Mouse (Mus musculus): Measurements from ENCODE around the gene Sgpl1. TPM values are rescaled to one million over a fixed set of nuclear protein-coding genes. Genes with fewer than 3 reads are reported as not detected.

Sgpl1 gene
- polyA plus RNA-seq, 1 experiment, result 13.1 TPM

DNA sequence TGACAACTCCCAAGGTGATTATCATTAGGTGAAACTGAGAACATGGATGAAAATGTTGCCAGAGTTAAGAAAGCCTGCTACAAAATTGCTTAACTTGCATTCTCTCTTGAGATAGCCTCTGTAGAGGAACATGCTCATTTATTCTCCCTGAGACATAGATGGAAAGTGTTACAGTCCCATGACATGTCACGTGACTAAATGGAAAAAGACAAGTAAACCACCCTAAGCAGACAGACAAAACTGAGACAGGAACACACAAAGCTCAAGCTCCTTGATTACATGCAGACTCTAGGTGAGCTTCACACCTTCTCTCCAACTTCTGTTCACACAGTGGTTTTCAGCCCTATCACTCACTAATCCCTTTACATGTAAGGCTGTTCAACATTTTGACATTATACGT, 4.2 kb downstream of the Sgpl1 start:
- Histone ChIP-seq H3K36me3 (ENCODE audit: control insufficient read depth, insufficient read depth, low read length) (no peaks in the 10 kb centered on the region), H3K4me1 (ENCODE audit: control insufficient read depth, insufficient read depth, low read length) (peaks cover 11% of the 10 kb centered on the region), H3K27ac (ENCODE audit: control insufficient read depth, insufficient read depth, low read depth, low read length) (no peak overlapping the region), H3K27me3 (ENCODE audit: control insufficient read depth, insufficient read depth, low read length) (peaks cover 7% of the 10 kb centered on the region; the same call in 1 of the 2 replicates), H3K4me3 (ENCODE audit: control insufficient read depth, low read depth, low read length) (no peak overlapping the region)
- no peak for TF ChIP-seq CTCF (IDR thresholded peaks at IDR 0.05; ENCODE audit: control insufficient read depth, insufficient read depth, insufficient replicate concordance, low read depth, low read length)
- TF ChIP-seq POLR2A (IDR thresholded peaks at IDR 0.05; ENCODE audit: control insufficient read depth, low read depth, low read length), result no peak

GRCm38 (mm10) chr10:61137567-61137966, 9.9 kb downstream of the Sgpl1 start:
- TF ChIP-seq POLR2A (IDR thresholded peaks at IDR 0.05; ENCODE audit: control insufficient read depth, low read depth, low read length) (no peak), CTCF (IDR thresholded peaks at IDR 0.05; ENCODE audit: control insufficient read depth, insufficient read depth, insufficient replicate concordance, low read depth, low read length) (no peak)
- no peaks in the 10 kb centered on the region for H3K36me3 ChIP-seq (ENCODE audit: control insufficient read depth, insufficient read depth, low read length)
- H3K4me1 ChIP-seq (ENCODE audit: control insufficient read depth, insufficient read depth, low read length), result no peaks in the 10 kb centered on the region
- no peaks in the 10 kb centered on the region for H3K27me3 ChIP-seq (ENCODE audit: control insufficient read depth, insufficient read depth, low read length)
- no peak overlapping the region for H3K27ac ChIP-seq (ENCODE audit: control insufficient read depth, insufficient read depth, low read depth, low read length)
- no peak overlapping the region for H3K4me3 ChIP-seq (ENCODE audit: control insufficient read depth, low read depth, low read length)

DNA sequence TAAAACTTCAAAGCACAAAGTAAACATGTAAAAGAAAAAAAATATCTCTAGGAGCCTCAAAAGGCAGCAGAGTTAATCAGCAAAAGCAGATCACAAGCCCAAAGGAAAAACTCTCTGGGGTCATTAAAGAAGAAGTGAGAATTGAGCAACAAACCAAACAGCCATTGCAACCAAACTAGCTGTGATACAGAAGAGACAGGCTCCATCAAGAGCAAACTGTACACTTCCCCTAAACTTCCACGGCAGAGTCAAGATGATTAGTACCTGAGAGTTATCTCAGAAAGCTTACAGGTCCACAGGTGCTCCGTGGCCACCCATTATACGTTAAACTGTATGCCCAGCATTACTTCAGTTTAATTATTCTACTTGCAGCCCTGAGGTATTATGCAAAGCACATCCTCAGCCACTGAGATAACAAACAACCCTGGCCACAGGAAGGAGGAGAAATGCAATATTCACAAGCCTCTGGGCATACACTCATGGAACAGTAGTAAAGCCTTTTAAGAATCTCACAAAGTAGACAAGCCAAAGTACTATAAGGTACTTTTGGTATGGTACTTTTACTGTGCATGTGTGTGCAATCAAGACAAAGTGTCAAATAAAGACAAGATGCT, 12.2 kb downstream of the Sgpl1 start:
- Histone ChIP-seq H3K36me3 (ENCODE audit: control insufficient read depth, insufficient read depth, low read length) (no peaks in the 10 kb centered on the region), H3K27me3 (ENCODE audit: control insufficient read depth, insufficient read depth, low read length) (no peaks in the 10 kb centered on the region), H3K4me1 (ENCODE audit: control insufficient read depth, insufficient read depth, low read length) (no peaks in the 10 kb centered on the region), H3K27ac (ENCODE audit: control insufficient read depth, insufficient read depth, low read depth, low read length) (no peak overlapping the region), H3K4me3 (ENCODE audit: control insufficient read depth, low read depth, low read length) (no peak overlapping the region)
- TF ChIP-seq POLR2A (IDR thresholded peaks at IDR 0.05; ENCODE audit: control insufficient read depth, low read depth, low read length) (no peak), CTCF (IDR thresholded peaks at IDR 0.05; ENCODE audit: control insufficient read depth, insufficient read depth, insufficient replicate concordance, low read depth, low read length) (no peak)

DNA sequence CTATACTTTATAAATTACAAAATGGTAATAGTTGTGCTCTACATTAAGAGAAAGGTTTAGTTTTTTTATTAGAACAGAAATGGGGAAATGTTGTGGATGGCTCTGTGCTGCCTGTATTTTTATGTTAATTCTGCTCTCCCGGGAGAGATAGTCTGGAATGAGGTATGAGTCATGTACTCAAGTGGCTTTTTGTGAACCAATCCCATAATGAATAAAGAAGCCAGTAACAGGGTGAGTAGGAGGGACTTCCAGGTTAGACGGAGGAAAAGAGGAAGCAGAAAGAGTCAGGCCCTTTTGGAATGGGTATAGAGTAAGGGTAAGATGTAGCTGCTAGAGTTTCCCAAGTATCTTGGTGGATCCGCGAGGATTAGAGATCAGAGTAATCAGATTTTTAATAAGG, 13.5 kb downstream of the Sgpl1 start:
- no peak overlapping the region for H3K4me3 ChIP-seq (ENCODE audit: control insufficient read depth, low read depth, low read length)

DNA sequence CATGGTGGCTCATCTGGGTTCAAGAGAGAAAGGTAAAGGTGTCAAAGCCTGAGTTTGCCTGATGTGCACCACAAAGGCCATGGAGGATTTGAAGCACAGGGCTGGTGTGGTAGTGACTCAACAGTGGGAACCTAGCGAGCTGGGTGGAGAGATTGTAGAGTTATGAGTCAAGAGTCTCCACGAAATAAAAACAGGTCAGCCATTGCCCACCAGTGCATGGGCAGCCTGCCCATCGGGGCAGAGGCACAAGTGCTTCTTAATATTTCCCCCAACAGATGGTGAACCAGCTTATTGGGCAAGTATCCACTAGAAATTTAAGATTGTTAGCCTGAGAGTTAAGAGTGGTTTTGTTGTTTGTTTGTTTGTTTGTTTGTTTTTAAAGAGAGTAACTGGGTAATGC, 16.5 kb downstream of the Sgpl1 start:
- Histone ChIP-seq H3K27me3 (ENCODE audit: control insufficient read depth, insufficient read depth, low read length) (no peaks in the 10 kb centered on the region), H3K27ac (ENCODE audit: control insufficient read depth, insufficient read depth, low read depth, low read length) (no peak overlapping the region), H3K4me1 (ENCODE audit: control insufficient read depth, insufficient read depth, low read length) (no peaks in the 10 kb centered on the region), H3K36me3 (ENCODE audit: control insufficient read depth, insufficient read depth, low read length) (no peaks in the 10 kb centered on the region), H3K4me3 (ENCODE audit: control insufficient read depth, low read depth, low read length) (no peak overlapping the region)
- TF ChIP-seq CTCF (IDR thresholded peaks at IDR 0.05; ENCODE audit: control insufficient read depth, insufficient read depth, insufficient replicate concordance, low read depth, low read length) (no peak), POLR2A (IDR thresholded peaks at IDR 0.05; ENCODE audit: control insufficient read depth, low read depth, low read length) (no peak)

More for the DNA sequence above, 13.5 kb downstream of the Sgpl1 start:
- no peaks in the 10 kb centered on the region for H3K36me3 ChIP-seq (ENCODE audit: control insufficient read depth, insufficient read depth, low read length)
- no peaks in the 10 kb centered on the region for H3K27me3 ChIP-seq (ENCODE audit: control insufficient read depth, insufficient read depth, low read length)
- H3K4me1 ChIP-seq (ENCODE audit: control insufficient read depth, insufficient read depth, low read length), result no peaks in the 10 kb centered on the region
- H3K27ac ChIP-seq (ENCODE audit: control insufficient read depth, insufficient read depth, low read depth, low read length), result no peak overlapping the region
- TF ChIP-seq POLR2A (IDR thresholded peaks at IDR 0.05; ENCODE audit: control insufficient read depth, low read depth, low read length) (no peak), CTCF (IDR thresholded peaks at IDR 0.05; ENCODE audit: control insufficient read depth, insufficient read depth, insufficient replicate concordance, low read depth, low read length) (no peak)

DNA sequence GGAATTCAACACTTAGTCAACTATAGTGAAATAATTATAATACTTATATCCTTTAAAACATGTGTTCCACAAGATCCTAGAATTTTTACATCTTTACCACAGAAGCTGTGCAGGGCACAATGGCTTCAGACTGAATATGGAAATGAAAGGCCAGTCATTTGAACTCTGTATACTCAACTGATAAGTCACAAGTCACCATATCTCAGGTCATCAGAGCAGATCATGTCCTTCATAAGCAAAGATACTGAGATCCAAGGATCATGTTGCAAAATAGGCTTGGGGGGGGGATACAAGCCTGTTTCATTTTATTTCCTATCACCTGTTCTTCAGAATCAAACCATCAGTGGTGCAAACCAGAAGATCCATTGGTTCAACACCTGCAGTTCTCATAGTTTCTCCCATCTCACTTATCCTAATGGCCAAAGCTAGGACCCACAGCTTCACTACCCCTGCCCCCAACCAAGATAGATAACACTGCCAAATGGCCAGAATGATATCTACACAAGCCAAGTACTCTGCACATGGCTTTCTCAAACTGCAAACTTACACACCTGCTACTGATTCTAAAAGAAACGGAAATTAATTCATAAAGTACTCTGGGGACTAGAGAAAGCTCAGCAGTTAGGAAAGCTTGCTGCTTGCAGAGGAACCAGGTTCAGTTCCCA, 18.7 kb downstream of the Sgpl1 start:
- H3K27ac ChIP-seq (ENCODE audit: control insufficient read depth, insufficient read depth, low read depth, low read length), result no peak overlapping the region
- H3K36me3 ChIP-seq (ENCODE audit: control insufficient read depth, insufficient read depth, low read length), result no peaks in the 10 kb centered on the region
- H3K4me3 ChIP-seq (ENCODE audit: control insufficient read depth, low read depth, low read length), result no peak overlapping the region
- no peaks in the 10 kb centered on the region for H3K27me3 ChIP-seq (ENCODE audit: control insufficient read depth, insufficient read depth, low read length)
- TF ChIP-seq CTCF (IDR thresholded peaks at IDR 0.05; ENCODE audit: control insufficient read depth, insufficient read depth, insufficient replicate concordance, low read depth, low read length), result no peak
- TF ChIP-seq POLR2A (IDR thresholded peaks at IDR 0.05; ENCODE audit: control insufficient read depth, low read depth, low read length), result no peak
- no peaks in the 10 kb centered on the region for H3K4me1 ChIP-seq (ENCODE audit: control insufficient read depth, insufficient read depth, low read length)

DNA sequence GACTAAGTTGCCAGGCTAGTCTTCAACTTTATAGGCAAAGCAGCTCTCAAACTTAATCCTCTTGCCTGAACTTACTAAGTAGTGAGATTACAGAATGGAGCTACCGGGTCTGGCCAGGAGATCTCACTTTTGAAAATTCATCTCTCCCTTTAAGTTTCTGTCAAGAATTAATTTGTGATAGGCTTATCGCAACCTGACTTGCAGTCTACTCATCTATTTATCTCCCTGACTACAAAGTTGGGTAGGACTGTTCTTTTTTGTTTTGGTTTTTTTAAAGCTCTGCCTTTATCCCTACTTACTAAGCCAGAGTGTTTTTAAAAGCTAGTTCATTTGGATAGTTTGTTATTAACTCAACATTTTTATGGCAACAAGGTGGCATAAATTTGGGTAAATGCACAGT, 23.0 kb downstream of the Sgpl1 start:
- Histone ChIP-seq H3K4me1 (ENCODE audit: control insufficient read depth, insufficient read depth, low read length) (no peaks in the 10 kb centered on the region), H3K36me3 (ENCODE audit: control insufficient read depth, insufficient read depth, low read length) (no peaks in the 10 kb centered on the region), H3K27ac (ENCODE audit: control insufficient read depth, insufficient read depth, low read depth, low read length) (no peak overlapping the region), H3K27me3 (ENCODE audit: control insufficient read depth, insufficient read depth, low read length) (no peaks in the 10 kb centered on the region), H3K4me3 (ENCODE audit: control insufficient read depth, low read depth, low read length) (no peak overlapping the region)
- TF ChIP-seq POLR2A (IDR thresholded peaks at IDR 0.05; ENCODE audit: control insufficient read depth, low read depth, low read length) (no peak), CTCF (IDR thresholded peaks at IDR 0.05; ENCODE audit: control insufficient read depth, insufficient read depth, insufficient replicate concordance, low read depth, low read length) (no peak)

Measured in testis, adult 2 months (tissue).